ENCODE assay signal across 13 mouse cellular contexts in the genomic region with DNA sequence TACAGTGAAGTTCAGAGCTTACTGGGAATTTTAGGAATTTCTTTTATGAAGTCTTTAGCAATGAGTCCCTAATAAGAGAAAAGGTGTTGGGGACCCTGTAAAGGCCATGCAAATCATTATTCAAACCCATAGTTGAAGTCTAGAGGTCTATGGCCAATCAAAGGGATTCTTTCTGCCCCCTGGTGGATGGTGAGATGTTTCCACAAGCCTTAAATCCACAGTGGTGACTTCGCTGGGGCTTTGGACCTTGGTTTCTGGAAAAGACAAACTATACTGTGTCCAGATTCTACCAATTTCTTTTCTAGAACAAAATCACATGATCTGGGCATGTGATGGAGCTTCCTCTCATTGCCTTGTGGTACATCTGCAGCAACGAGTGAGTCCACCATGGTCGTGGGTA.
DNase-seq lines count a peak whose midpoint lies in the region; ATAC-seq and TF ChIP-seq lines count a peak whose summit lies in the region.
"Had no signal": no experiment of that assay in that cellular context is flagged by ENCODE, and none has a peak within 500 bp of the region (broad histone marks: within the 10 kb centered on the region; RNA-seq: fewer than 3 reads in every experiment).

No protein-coding gene starts in this region.

- H3K27me3 ChIP-seq in hindbrain, embryonic 11.5 days (ENCODE audit: control insufficient read depth, insufficient read depth, low read length), result no peaks in the 10 kb centered on the region
- no peaks in the 10 kb centered on the region for H3K27me3 ChIP-seq in hindbrain, embryonic 14.5 days (ENCODE audit: control insufficient read depth, insufficient read depth, low read length)
- H3K27me3 ChIP-seq in midbrain, postnatal 0 days (ENCODE audit: insufficient read depth, low read length), result no peaks in the 10 kb centered on the region
- no peaks in the 10 kb centered on the region for H3K27me3 ChIP-seq in midbrain, embryonic 16.5 days (ENCODE audit: control insufficient read depth, insufficient read depth, low read depth, low read length)
- H3K27me3 ChIP-seq: embryonic facial prominence, embryonic 15.5 days; midbrain, embryonic 15.5 days; neural tube, embryonic 15.5 days had no signal

- 83% methylated on average over 3 of the region's 3 CpGs for WGBS in hindbrain, embryonic 11.5 days
- WGBS in hindbrain, embryonic 14.5 days, result 88% methylated on average over 3 of the region's 3 CpGs
- WGBS in midbrain, postnatal 0 days, result 92% methylated on average over 3 of the region's 3 CpGs
- 87% methylated on average over 3 of the region's 3 CpGs for WGBS in midbrain, embryonic 16.5 days

- no peak overlapping the region for H3K4me2 ChIP-seq in hindbrain, embryonic 11.5 days (replicated peaks; ENCODE audit: low read depth, low read length)
- H3K4me2 ChIP-seq in hindbrain, embryonic 14.5 days (replicated peaks), result no peak overlapping the region
- no peak overlapping the region for H3K4me2 ChIP-seq in midbrain, postnatal 0 days (ENCODE audit: low read depth, low read length, poor library complexity, severe bottlenecking)
- H3K4me2 ChIP-seq in midbrain, embryonic 16.5 days (ENCODE audit: low read length), result no peak overlapping the region
- H3K4me2 ChIP-seq: embryonic facial prominence, embryonic 15.5 days; midbrain, embryonic 15.5 days; neural tube, embryonic 15.5 days had no signal

- no peak for ATAC-seq in hindbrain, embryonic 11.5 days (ENCODE audit: low FRiP score)
- no peak for ATAC-seq in hindbrain, embryonic 14.5 days (ENCODE audit: low FRiP score)
- no peak for ATAC-seq in midbrain, postnatal 0 days (ENCODE audit: low FRiP score)
- ATAC-seq in midbrain, embryonic 16.5 days, result no peak
- ATAC-seq: midbrain, embryonic 15.5 days had no signal

- TF ChIP-seq CTCF in midbrain, postnatal 0 days (IDR thresholded peaks at IDR 0.05), result peak; percentile 55

- no peak overlapping the region for H3K9ac ChIP-seq in hindbrain, embryonic 11.5 days (ENCODE audit: low read depth, low read length)
- H3K9ac ChIP-seq in hindbrain, embryonic 14.5 days, result no peak overlapping the region
- H3K9ac ChIP-seq in midbrain, postnatal 0 days (replicated peaks; ENCODE audit: low read length, poor library complexity, severe bottlenecking), result no peak overlapping the region
- no peak overlapping the region for H3K9ac ChIP-seq in midbrain, embryonic 16.5 days (ENCODE audit: low read depth, low read length)
- H3K9ac ChIP-seq: embryonic facial prominence, embryonic 15.5 days; midbrain, embryonic 15.5 days; neural tube, embryonic 15.5 days had no signal

- no peak overlapping the region for H3K4me3 ChIP-seq in hindbrain, embryonic 11.5 days (ENCODE audit: low read depth, low read length)
- H3K4me3 ChIP-seq in hindbrain, embryonic 14.5 days (replicated peaks; ENCODE audit: low read length), result no peak overlapping the region
- H3K4me3 ChIP-seq in midbrain, postnatal 0 days (ENCODE audit: low read depth, low read length), result no peak overlapping the region
- no peak overlapping the region for H3K4me3 ChIP-seq in midbrain, embryonic 16.5 days (ENCODE audit: low read depth, low read length)
- H3K4me3 ChIP-seq: embryonic facial prominence, embryonic 15.5 days; midbrain, embryonic 15.5 days; neural tube, embryonic 15.5 days had no signal

- no peak overlapping the region for H3K27ac ChIP-seq in hindbrain, embryonic 11.5 days (ENCODE audit: low read depth, low read length)
- H3K27ac ChIP-seq in hindbrain, embryonic 14.5 days, result no peak overlapping the region
- H3K27ac ChIP-seq in midbrain, postnatal 0 days (ENCODE audit: low read depth, low read length), result no peak overlapping the region
- H3K27ac ChIP-seq in midbrain, embryonic 16.5 days (ENCODE audit: low read length), result no peak overlapping the region
- H3K27ac ChIP-seq: embryonic facial prominence, embryonic 15.5 days; midbrain, embryonic 15.5 days; neural tube, embryonic 15.5 days had no signal

- no peaks in the 10 kb centered on the region for H3K36me3 ChIP-seq in hindbrain, embryonic 11.5 days (ENCODE audit: control insufficient read depth, insufficient read depth, low read length)
- no peaks in the 10 kb centered on the region for H3K36me3 ChIP-seq in hindbrain, embryonic 14.5 days (replicated peaks; ENCODE audit: control insufficient read depth, insufficient read depth)
- no peaks in the 10 kb centered on the region for H3K36me3 ChIP-seq in midbrain, postnatal 0 days (ENCODE audit: insufficient read depth, low read length)
- no peaks in the 10 kb centered on the region for H3K36me3 ChIP-seq in midbrain, embryonic 16.5 days (ENCODE audit: control insufficient read depth, insufficient read depth, low read length)
- H3K36me3 ChIP-seq: embryonic facial prominence, embryonic 15.5 days; midbrain, embryonic 15.5 days; neural tube, embryonic 15.5 days had no signal

- peak; percentile 62 to 76 for DNase-seq in cerebellum, postnatal 10 days
- no peak for DNase-seq in cerebellum, adult 8-10 months
- DNase-seq in hindbrain, embryonic 11.5 days (ENCODE audit: low spot score), result peak; percentile 49
- DNase-seq in hindbrain, embryonic 14.5 days (ENCODE audit: low spot score), result no peak
- DNase-seq in midbrain, postnatal 0 days (ENCODE audit: low spot score), result peak; percentile 26
- DNase-seq in left cerebral cortex, adult 18-20 months (ENCODE audit: low spot score in 2 of 2), result no peak
- no peak for DNase-seq in urinary bladder, postnatal 10 days (ENCODE audit: low spot score)
- DNase-seq: cerebellum, adult 11 months; lung, postnatal 14 days had no signal

- H3K9me3 ChIP-seq in hindbrain, embryonic 11.5 days (ENCODE audit: control insufficient read depth, low read length), result no peaks in the 10 kb centered on the region
- H3K9me3 ChIP-seq in hindbrain, embryonic 14.5 days (ENCODE audit: control insufficient read depth, low read length), result no peaks in the 10 kb centered on the region
- H3K9me3 ChIP-seq in midbrain, postnatal 0 days (ENCODE audit: low read length), result no peaks in the 10 kb centered on the region
- H3K9me3 ChIP-seq in midbrain, embryonic 16.5 days (replicated peaks; ENCODE audit: control insufficient read depth, low read length, poor library complexity, severe bottlenecking), result no peaks in the 10 kb centered on the region
- H3K9me3 ChIP-seq: embryonic facial prominence, embryonic 15.5 days; midbrain, embryonic 15.5 days; neural tube, embryonic 15.5 days had no signal

- H3K4me1 ChIP-seq in hindbrain, embryonic 11.5 days (replicated peaks; ENCODE audit: control insufficient read depth, insufficient read depth, low read length), result no peaks in the 10 kb centered on the region; the same call in none of the 2 replicates
- H3K4me1 ChIP-seq in hindbrain, embryonic 14.5 days (replicated peaks; ENCODE audit: control insufficient read depth, insufficient read depth, low read length), result peaks cover 16% of the 10 kb centered on the region
- H3K4me1 ChIP-seq in midbrain, postnatal 0 days (ENCODE audit: insufficient read depth, low read length), result peaks cover 5% of the 10 kb centered on the region
- peaks cover 12% of the 10 kb centered on the region for H3K4me1 ChIP-seq in midbrain, embryonic 16.5 days (ENCODE audit: control insufficient read depth, insufficient read depth, low read length)

Comparison
In these comparisons a context has a peak if more than half of its experiments do, and no peak if none do; other contexts are left out.
1. DNase-seq: peak in cerebellum, postnatal 10 days (2 of 2), hindbrain, embryonic 11.5 days (single experiment) and midbrain, postnatal 0 days (single experiment); none in cerebellum, adult 8-10 months (single experiment), hindbrain, embryonic 14.5 days (single experiment), left cerebral cortex, adult 18-20 months (0 of 2) and urinary bladder, postnatal 10 days (single experiment).